Mouse (Mus musculus) myocyte (in vitro differentiated cells): ENCODE data around the gene Stk10.

ENCODE experiments used
- MAX ChIP-seq: IDR thresholded peaks from one replicate; pipeline ENCODE4 v1.6.1; 2011; ENCODE audit warnings: low read depth, mild to moderate bottlenecking, control low read depth
- MYOG ChIP-seq, 3 experiments: IDR thresholded peaks; one replicate each; pipeline ENCODE4 v1.6.1; 2011; ENCODE audit warnings: control low read depth in 2 of 3, low read depth in 2 of 3, mild to moderate bottlenecking in 2 of 3; ENCODE audit not compliant: insufficient read length in 2 of 3, control insufficient read depth in 1 of 3, insufficient read depth in 1 of 3
- POLR2A ChIP-seq: IDR thresholded peaks from one replicate; pipeline ENCODE4 v1.6.1; 2011; ENCODE audit warnings: low read depth, mild to moderate bottlenecking, control low read depth, moderate library complexity; ENCODE audit not compliant: insufficient read length

DNA sequence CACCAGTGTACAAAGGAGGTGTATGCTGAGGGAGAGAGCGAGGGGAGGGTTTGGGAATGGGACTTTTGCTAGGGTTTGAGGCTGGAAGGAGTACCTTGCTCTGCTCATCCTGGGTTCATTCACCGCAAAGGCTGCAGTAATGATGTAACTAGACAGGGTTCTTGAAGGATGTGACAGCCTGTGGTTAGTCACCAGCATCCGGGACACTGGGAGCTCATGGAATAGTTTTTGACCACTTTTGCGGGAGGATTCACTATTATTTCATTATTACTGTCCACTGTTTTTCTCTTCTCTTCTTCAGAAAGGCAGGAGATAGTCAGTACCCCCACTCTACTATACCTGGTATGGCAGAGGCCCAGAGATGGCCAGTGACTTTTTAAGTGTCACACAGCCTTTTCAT, 9.1 kb downstream of the Stk10 start:
- TF ChIP-seq MAX (no peak), MYOG (IDR thresholded peaks at IDR 0.05; ENCODE audit: control insufficient read depth in 1 of 3, insufficient read depth in 1 of 3, insufficient read length in 2 of 3, low read depth in 2 of 3) (no peak), POLR2A (no peak)
